Mouse (Mus musculus) myocyte (in vitro differentiated cells): Measurements from ENCODE around the gene Jmjd1c.

ENCODE experiments used
- CEBPB ChIP-seq: IDR thresholded peaks from 2 replicates; pipeline ENCODE4 v1.6.1; 2011; ENCODE audit warnings: mild to moderate bottlenecking, moderate library complexity; ENCODE audit not compliant: poor library complexity, insufficient read depth, severe bottlenecking
- E2F4 ChIP-seq: IDR thresholded peaks from one replicate; pipeline ENCODE4 v1.6.1; 2011; ENCODE audit warnings: mild to moderate bottlenecking, control low read depth, moderate library complexity; ENCODE audit not compliant: insufficient read depth
- MAX ChIP-seq: IDR thresholded peaks from one replicate; pipeline ENCODE4 v1.6.1; 2011; ENCODE audit warnings: low read depth, mild to moderate bottlenecking, control low read depth
- MYOG ChIP-seq, 3 experiments: IDR thresholded peaks; one replicate each; pipeline ENCODE4 v1.6.1; 2011; ENCODE audit warnings: control low read depth in 2 of 3, low read depth in 2 of 3, mild to moderate bottlenecking in 2 of 3; ENCODE audit not compliant: insufficient read length in 2 of 3, control insufficient read depth in 1 of 3, insufficient read depth in 1 of 3
- POLR2A ChIP-seq: IDR thresholded peaks from one replicate; pipeline ENCODE4 v1.6.1; 2011; ENCODE audit warnings: low read depth, mild to moderate bottlenecking, control low read depth, moderate library complexity; ENCODE audit not compliant: insufficient read length
- POLR2AphosphoS2 ChIP-seq: IDR thresholded peaks from one replicate; pipeline ENCODE4 v1.6.1; 2011; ENCODE audit warnings: low read depth, control low read depth; ENCODE audit not compliant: insufficient read length
- REST ChIP-seq: IDR thresholded peaks from one replicate; pipeline ENCODE4 v1.6.1; 2011; ENCODE audit warnings: mild to moderate bottlenecking, control low read depth, moderate library complexity; ENCODE audit not compliant: insufficient read depth, insufficient read length
- SRF ChIP-seq: IDR thresholded peaks from one replicate; pipeline ENCODE4 v1.6.1; 2011; ENCODE audit warnings: low read depth; ENCODE audit not compliant: control insufficient read depth, insufficient read length
- TCF12 ChIP-seq: IDR thresholded peaks from one replicate; pipeline ENCODE4 v1.6.1; 2011; ENCODE audit warnings: mild to moderate bottlenecking, control low read depth; ENCODE audit not compliant: poor library complexity, insufficient read depth, severe bottlenecking
- TCF3 ChIP-seq: IDR thresholded peaks from one replicate; pipeline ENCODE4 v1.6.1; 2011; ENCODE audit warnings: low read depth, control low read depth; ENCODE audit not compliant: insufficient read length
- USF1 ChIP-seq: IDR thresholded peaks from one replicate; pipeline ENCODE4 v1.6.1; 2011; ENCODE audit warnings: low read depth, mild to moderate bottlenecking, control low read depth, moderate library complexity

DNA sequence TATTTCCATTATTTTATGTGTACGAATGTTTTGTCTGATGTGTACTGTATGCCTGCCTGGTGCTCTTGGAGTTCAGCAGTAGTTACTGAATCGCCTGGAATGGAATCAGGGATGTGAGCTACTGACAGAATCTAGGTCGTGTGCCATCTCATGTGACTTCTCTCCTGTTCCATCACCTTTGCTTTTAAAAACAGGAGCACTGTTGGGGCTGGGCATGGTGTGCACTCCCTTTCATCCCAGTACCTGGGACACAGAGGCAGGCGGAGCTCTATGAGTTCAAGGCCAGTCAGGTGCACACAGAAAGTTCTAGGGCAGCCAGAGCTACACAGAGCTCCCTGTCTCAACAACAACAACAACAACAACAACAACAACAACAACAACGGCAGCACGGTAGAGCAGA, 38.2 kb upstream of the Jmjd1c start:
- TF ChIP-seq USF1 (no peak), POLR2A (no peak), MAX (no peak), MYOG (IDR thresholded peaks at IDR 0.05; ENCODE audit: control insufficient read depth in 1 of 3, insufficient read depth in 1 of 3, insufficient read length in 2 of 3, low read depth in 2 of 3) (no peak), SRF (no peak), E2F4 (no peak), TCF12 (no peak), TCF3 (no peak), POLR2AphosphoS2 (no peak), CEBPB (no peak), REST (no peak)
